Mouse (Mus musculus) liver, postnatal 0 days (tissue): ENCODE results near the gene Tapbpl.

Experiments
- CTCF ChIP-seq: sonication (generic); IDR thresholded peaks from 2 replicates; pipeline ENCODE4 v1.5.1; 2016; ENCODE audit warnings: antibody characterized with exemption, low read depth
- EP300 ChIP-seq: IDR thresholded peaks from 2 replicates; pipeline ENCODE4 v1.6.1; 2016; ENCODE audit warnings: antibody characterized with exemption, low read depth, mild to moderate bottlenecking

- TF ChIP-seq CTCF = peak; percentile 73
- TF ChIP-seq EP300 = no peak
These were observed 43.3 kb upstream of the Tapbpl start for GRCm38 (mm10) chr6:125274841-125275563.
